Mouse (Mus musculus): ENCODE measurements at regions not wholly inside any gene's neighbourhood (a gene's known extent, or its start where the extent isn't known, plus 50 kb on each side); places are given as distances from the start of the nearest gene placed in this dataset.

GRCm38 (mm10) chr15:88507886-88508285 is 92.2 kb upstream of the Zdhhc25 start:
- TF ChIP-seq GATA1 (IDR thresholded peaks at IDR 0.05; ENCODE audit: borderline replicate concordance, low read length) (no peak), FLI1 (IDR thresholded peaks at IDR 0.05; ENCODE audit: low read length) (no peak)
